Mouse (Mus musculus) G1E-ER4 (cell line): ENCODE measurements around the gene A430078G23Rik. TPM values are rescaled to one million over a fixed set of nuclear protein-coding genes. Genes with fewer than 3 reads are reported as not detected.

Experiments
- GATA1 ChIP-seq: IDR thresholded peaks from one replicate; pipeline ENCODE4 v1.8.0; 2012; ENCODE audit warnings: low read length, inconsistent platforms
- polyA plus RNA-seq: library from polyadenylated mRNA; stranded (reverse); fragments of >175 nt; gene quantifications from 2 replicates; pipeline ENCODE4 v1.2.3, GENCODE M21; 2012

Gene A430078G23Rik
- polyA plus RNA-seq, 1 experiment = not detected

DNA sequence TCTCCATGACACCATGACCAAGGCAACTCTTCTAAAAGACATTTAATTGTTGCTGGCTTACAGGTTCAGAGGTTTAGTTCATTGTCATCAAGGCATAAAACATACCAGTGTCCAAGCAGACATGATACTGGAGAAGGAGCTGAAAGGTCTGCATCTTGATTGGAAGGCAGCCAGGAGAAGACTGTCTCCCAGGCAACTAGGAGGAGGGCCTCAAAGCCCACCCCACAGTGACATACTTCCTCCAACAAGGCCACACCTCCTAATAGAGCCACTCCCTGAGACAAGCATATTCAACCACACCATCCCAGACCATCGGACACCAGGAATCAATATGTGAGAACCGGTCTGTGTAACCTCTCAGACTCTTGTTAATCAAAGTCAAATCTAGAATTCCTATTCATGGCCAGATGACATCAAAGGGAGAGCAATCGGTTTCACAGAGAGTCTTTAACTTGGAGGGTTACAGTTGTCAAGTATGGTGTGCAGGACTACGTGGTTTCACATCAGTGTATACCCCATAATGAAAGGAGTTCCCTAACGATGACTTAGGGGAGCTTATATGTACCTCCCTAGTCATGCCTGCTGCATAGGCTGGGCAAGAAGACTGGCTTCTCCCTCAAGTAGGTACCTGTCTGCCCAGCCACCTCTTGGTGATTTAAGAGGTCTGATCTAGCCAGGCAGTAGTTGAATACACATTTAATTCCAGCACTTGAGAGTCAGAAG lies 6.4 kb upstream of the A430078G23Rik start:
- TF ChIP-seq GATA1 = no peak

DNA sequence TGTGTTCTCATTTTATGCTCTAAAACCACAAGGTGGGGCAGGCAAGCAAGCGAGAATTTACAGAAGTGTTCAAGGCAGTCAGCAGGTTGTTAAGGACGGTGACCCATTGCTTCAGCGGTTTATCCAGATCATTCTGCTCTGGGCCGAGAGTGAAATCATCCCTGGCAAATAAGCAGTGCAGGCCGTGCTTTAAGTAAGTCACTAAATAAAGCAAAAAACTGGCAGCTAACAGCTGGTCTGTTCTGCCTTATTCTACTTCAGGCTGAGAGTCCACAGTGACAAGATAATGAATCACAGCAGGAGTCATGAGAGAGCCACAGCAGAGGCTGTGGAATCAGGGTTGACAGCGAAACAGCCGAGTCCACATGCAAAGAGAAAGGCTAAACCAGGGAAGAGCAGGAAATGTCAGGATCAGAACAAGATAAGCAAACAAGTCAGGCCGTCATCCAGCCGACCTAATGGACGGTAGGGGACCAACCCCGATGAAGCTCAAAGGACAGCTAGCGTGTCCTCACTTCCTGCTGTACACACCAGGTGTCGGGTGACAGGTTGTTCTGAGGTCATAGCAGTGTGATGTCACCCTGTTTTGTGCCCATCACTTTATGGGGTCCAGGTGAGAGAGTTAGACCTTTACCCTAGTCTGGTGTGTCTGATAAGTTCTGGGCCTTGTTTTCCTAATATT lies 4.9 kb upstream of the A430078G23Rik start:
- no peak for TF ChIP-seq GATA1

DNA sequence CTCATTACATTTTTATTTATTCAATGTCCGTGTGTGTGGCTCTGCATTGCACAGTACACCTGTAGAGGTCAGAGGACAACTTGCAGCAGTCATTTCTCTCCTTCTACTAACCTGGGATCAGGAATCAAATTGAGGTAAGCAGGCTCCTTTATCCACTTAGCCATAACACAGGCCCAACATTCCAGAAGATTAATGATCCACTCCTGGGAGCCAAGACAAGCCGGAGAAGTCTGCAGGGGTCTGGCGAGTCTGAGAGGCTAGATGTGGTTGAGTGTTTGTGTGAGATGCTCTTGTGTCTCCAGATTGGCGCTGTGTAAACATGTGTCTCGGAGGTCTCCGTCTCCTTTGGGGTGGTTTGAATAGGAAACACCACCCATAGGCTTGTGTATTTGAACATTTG lies 2.5 kb upstream of the A430078G23Rik start:
- no peak for TF ChIP-seq GATA1

DNA sequence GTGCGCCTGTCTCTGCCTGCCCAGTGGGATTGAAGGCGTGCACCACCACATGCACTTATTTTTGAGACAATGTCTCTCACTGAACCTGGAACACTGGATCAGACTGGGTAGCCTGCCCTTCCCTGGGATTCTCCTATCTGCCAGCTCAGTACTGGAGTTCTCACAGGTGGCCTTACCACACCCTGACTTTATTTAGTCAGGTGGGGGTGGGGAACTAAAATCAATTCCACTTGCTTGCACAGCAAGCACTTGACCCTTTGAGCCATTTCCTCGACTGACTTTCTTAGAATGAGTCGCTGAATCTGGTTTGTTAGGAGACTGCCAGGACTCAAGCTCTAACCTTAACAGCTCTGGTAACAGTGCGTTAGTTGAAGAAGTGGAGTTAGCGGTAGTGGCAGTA lies 500 bp upstream of the A430078G23Rik start:
- no peak for TF ChIP-seq GATA1

DNA sequence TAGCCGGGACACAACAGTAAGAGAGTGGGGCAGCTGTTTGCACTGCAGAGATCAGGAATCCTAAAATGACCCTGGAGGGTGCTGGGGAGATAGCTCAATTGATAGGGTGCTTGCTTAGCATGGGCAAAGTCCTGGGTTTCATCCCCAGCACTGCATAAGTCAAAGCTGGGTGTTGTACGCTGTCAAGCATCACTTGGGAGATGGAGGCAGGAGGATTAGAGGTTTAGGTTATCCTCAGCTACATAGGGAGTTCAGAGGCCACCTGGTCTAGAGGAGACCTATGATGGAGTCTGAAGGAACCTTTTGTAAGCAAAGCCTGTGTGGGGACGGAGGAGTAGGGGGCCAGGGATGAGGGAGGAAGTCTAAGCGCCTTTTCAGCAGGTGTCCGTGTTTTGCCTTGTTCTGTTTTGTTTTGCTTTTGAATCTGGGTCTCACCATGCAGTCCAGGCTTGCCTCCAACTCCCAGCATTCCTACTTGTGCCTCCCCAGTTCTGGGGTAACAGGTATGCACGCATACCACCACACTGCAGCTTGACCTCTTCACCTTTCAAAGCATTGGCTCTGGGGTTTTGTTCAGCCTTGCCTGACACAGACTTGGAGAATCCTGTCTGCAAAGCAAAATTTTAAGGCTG lies 712 bp downstream of the A430078G23Rik start:
- no peak for TF ChIP-seq GATA1

DNA sequence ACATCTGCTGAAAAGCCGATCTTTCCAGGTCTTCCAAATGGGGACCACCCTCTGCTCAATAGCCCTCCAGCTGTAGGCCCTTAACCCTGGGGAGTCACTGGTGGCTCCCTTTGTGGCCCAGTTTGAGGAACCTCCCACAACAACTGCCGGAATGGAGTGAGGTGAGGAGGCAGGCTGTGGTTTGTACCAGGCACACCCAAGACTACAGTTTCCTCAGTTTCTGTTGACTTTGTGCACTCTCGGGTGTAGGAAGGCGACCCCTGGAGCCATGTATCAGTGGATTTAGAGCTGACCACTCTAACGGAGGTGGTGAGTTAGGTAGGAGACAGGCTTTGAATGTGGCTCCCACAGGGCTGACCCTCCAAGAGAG lies 1.2 kb downstream of the A430078G23Rik start:
- no peak for TF ChIP-seq GATA1

DNA sequence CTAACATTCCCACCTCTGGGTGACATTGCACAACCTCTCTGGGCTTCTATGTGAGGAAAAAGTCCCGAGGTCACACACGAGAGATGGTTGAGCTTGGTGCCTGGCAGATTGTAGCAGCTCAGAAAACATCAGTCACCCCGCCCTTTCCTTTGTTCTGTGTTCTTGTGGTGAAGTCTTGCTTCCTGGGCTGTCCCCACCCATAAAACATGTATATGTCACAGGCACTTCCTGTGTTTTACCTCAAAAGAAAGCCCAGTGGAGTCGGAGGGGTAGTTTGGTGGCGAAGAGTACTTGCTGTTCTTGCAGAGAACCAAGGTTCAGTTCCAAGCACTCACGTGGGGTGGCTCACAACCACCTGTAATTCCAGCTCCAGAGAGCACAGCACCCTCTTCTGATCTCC lies 2.4 kb downstream of the A430078G23Rik start:
- TF ChIP-seq GATA1 = no peak

DNA sequence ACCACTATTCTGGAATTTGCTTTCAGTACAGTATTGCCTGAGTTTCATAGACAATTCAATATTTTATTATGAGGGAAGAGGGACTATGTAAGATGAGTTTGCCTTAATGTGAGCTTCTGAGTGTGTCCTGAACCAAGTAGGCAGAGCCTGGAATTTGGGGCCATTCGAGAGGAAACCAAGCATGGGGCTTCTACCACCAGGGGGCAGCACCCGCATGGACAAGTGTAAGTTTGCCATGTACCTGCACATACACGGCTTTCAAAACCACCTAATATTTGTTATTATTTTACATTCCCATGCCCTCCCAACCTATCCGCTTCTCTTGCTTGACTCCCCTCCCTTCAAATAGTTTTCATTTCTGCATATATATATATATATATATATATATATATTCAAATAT lies 4.8 kb downstream of the A430078G23Rik start:
- TF ChIP-seq GATA1 = no peak

DNA sequence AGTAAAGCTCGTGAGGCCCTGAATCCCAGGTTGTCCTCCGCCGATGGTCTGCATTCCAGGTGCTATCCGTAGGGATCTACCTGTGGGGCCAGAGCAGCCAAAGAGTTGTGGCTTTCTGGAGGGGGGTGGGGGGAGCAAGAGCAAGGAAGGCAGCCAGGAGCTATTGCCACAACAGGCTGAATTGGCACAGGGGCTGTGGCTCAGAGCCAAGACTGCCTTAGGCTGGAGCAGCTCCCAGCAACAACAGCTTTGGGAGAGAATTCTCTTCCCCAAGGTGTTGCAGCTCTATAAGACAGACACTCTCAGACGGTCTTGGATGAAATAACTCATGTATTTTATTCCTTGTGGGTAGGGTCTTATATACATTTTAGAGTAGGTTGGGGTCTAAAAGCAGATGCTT lies 13.9 kb downstream of the A430078G23Rik start:
- no peak for TF ChIP-seq GATA1

DNA sequence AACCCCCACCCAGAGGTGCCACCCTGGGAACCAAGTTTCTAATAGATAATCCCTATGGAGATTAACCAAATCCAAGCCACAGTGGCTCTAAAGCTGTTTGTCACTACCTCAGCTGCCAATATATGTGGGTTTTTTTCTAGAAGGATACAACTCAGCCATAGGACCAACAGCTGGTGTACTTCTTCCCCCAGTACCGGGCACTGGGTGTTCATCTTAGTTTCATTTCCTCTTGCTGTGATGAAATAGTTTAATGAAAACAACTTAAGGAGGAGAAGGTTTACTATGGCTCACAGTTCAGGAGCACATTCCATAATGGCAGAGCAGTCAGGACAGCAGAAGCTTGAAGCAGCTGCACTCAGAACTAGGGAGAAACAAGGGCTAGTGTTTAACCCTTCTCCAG lies 14.9 kb downstream of the A430078G23Rik start:
- no peak for TF ChIP-seq GATA1

DNA sequence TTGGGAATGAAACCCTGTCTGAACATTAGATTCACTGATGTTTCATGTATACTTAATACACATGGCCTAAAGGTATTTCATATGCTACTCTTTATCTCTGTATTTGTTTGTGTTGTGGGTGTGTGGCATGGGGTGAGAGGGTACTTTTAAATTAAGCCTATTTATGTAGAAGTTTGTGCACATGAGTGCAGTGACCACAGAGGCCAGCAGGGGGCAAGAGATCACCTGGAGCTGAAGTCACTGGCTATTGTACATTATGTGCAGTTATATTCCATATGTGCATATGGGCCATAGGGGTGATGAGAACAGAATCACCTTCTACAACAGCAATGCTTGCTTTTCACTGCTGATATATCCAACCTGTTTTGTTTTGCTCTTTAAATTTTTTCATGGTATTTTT lies 22.5 kb downstream of the A430078G23Rik start:
- TF ChIP-seq GATA1 = no peak

DNA sequence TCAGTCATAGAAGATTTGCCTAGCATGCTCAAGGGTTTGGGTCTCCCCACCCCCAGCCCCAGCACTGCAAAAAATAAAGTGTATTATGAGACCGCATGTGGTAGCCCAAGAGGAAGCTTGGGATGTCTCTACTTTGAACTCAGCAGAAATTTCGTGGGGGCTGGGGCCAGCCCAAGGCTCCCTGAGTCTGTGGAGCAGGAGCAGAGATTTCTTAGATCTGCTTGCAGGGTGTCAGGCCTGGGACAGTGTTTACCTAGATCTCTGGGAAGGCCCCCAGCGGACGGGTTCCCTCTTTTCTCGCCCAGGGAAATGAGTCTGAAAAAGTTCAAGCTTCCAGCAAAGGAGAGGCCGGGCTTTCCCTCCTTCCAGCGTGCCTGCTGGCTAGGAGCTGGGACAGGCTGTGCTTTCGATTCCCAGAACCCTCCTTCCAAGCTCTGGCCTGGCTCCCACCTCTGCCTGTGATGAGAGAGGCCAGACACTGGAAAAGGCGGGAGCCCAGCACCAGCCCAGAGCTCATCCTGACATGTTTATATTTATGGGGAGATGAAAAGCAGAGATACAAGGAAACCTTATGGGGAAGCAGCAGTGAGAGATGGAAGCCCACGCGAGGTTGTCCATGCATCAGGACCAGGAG lies 23.5 kb downstream of the A430078G23Rik start:
- no peak for TF ChIP-seq GATA1

DNA sequence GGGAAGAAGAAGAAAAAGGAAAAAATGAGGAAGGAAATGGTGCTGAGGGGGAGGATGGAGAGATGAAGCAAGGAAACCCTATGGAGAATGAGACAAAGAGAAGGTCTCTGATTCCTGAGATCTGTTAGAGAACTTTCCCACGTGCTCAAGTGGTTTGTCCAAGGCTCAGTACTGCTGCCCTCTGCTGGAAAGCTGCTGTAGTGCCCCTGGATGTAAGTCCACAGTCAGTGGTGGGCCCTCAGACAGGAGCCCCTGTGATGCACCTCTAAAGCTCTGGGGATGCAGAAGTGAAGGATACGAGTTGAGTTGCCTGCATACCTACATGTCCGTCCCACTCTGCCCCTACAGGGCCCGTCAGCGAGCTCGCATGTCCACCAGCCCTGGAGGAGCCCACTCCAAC lies 34.1 kb downstream of the A430078G23Rik start:
- TF ChIP-seq GATA1 = no peak

DNA sequence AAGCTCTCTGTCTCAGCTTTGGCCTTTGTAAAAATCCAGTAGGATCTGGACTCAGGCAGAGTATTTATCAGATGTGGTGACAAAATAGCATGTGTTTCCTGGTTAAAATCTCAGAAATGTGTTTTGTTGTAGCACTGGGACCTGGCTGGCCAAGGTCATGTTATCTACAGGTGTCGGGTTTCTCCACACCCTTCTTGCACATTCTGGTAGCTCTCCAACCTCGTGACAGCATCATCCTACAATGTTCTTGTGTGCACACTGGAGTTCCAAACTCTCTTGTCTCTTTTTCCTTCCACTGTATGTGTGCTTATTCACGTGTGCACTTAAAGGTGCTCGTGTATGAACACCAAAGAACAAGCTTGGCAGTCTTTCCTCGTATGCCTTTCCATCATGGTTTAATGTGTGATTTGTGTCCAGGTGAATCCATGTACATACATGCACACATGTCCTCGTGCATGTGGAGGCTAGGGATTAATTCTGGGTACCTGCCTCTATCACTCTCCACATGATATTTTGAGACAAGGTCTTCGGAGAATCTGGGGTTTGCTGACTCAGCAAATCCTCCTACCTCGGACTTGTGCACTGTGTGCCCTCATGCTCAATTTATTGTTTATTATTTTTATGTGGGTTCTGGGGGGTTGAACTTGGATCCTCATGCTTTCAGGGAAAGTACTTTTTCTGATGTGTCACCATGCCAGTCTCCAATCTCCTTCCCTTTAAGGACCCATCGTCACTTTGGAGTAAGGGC lies 35.5 kb downstream of the A430078G23Rik start:
- TF ChIP-seq GATA1 = no peak

DNA sequence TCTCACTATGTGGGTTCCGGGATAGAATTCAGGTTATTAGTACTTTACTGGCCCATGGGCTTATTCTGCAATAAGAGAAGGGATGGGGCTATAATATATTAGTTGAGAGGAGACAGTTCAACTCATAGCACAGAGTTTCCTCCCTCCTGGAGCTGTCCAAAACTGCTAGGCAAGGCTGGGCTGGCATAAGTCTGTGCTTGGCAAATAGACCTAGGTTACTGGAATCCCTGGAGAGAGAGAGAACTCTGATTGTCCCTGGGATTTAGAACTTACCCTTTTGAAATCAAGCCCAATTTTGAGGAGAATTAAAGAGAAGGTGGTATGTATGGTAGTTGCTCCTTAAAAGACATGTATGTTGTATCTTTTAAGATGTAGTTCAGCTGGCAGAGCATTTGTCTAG lies 36.3 kb downstream of the A430078G23Rik start:
- no peak for TF ChIP-seq GATA1

DNA sequence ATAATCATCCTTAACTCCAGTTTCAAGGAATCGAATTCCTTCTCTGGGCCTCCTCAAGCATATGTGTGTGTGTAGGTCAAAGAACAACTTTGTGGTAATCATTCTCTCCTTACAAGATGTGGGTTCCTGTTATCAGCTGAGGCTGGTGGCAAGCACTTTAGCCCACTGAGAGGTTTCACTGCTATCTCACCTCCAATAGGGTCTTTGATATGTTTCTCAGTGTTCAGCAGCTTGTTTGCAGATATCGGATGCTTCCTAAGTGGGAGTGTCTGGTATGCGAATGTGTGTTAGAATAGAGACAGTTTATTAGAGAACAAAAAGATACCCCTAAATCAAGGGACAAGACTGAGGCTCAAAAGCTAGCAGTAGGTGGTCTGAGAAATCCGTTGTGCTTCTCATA lies 39.1 kb downstream of the A430078G23Rik start:
- TF ChIP-seq GATA1 = no peak
